Mouse (Mus musculus) myocyte (in vitro differentiated cells): Measurements from ENCODE around the gene Cdcp2. TPM values are rescaled to one million over a fixed set of nuclear protein-coding genes. Genes with fewer than 3 reads are reported as not detected.

ENCODE experiments used
- H3K27me3 ChIP-seq: one replicate; pipeline ENCODE4 v1.6.1; 2011; ENCODE audit not compliant: control insufficient read depth, insufficient read depth, insufficient read length
- H3K36me3 ChIP-seq: one replicate; pipeline ENCODE4 v1.6.1; 2011; ENCODE audit not compliant: control insufficient read depth, insufficient read depth
- H3K4me2 ChIP-seq: one replicate; pipeline ENCODE4 v1.6.1; 2011; ENCODE audit warnings: low read depth, control low read depth
- H3K4me3 ChIP-seq: one replicate; pipeline ENCODE4 v1.5.1; 2011; ENCODE audit warnings: mild to moderate bottlenecking, control low read depth, moderate library complexity
- H3K79me2 ChIP-seq: one replicate; pipeline ENCODE4 v1.6.1; 2011; ENCODE audit not compliant: control insufficient read depth, insufficient read depth
- H3ac ChIP-seq: one replicate; pipeline ENCODE4 v1.6.1; 2011; ENCODE audit not compliant: control insufficient read depth, insufficient read length
- CEBPB ChIP-seq: IDR thresholded peaks from 2 replicates; pipeline ENCODE4 v1.6.1; 2011; ENCODE audit warnings: mild to moderate bottlenecking, moderate library complexity; ENCODE audit not compliant: poor library complexity, insufficient read depth, severe bottlenecking
- E2F4 ChIP-seq: IDR thresholded peaks from one replicate; pipeline ENCODE4 v1.6.1; 2011; ENCODE audit warnings: mild to moderate bottlenecking, control low read depth, moderate library complexity; ENCODE audit not compliant: insufficient read depth
- MAX ChIP-seq: IDR thresholded peaks from one replicate; pipeline ENCODE4 v1.6.1; 2011; ENCODE audit warnings: low read depth, mild to moderate bottlenecking, control low read depth
- MYOD1 ChIP-seq, 3 experiments: IDR thresholded peaks; one replicate each; pipeline ENCODE4 v1.6.1; 2011; ENCODE audit warnings: control low read depth in 2 of 3, low read depth in 2 of 3, mild to moderate bottlenecking in 2 of 3, moderate library complexity in 1 of 3; ENCODE audit not compliant: insufficient read length in 2 of 3, control insufficient read depth in 1 of 3
- MYOG ChIP-seq, 3 experiments: IDR thresholded peaks; one replicate each; pipeline ENCODE4 v1.6.1; 2011; ENCODE audit warnings: control low read depth in 2 of 3, low read depth in 2 of 3, mild to moderate bottlenecking in 2 of 3; ENCODE audit not compliant: insufficient read length in 2 of 3, control insufficient read depth in 1 of 3, insufficient read depth in 1 of 3
- POLR2A ChIP-seq: IDR thresholded peaks from one replicate; pipeline ENCODE4 v1.6.1; 2011; ENCODE audit warnings: low read depth, mild to moderate bottlenecking, control low read depth, moderate library complexity; ENCODE audit not compliant: insufficient read length
- POLR2AphosphoS2 ChIP-seq: IDR thresholded peaks from one replicate; pipeline ENCODE4 v1.6.1; 2011; ENCODE audit warnings: low read depth, control low read depth; ENCODE audit not compliant: insufficient read length
- REST ChIP-seq: IDR thresholded peaks from one replicate; pipeline ENCODE4 v1.6.1; 2011; ENCODE audit warnings: mild to moderate bottlenecking, control low read depth, moderate library complexity; ENCODE audit not compliant: insufficient read depth, insufficient read length
- SRF ChIP-seq: IDR thresholded peaks from one replicate; pipeline ENCODE4 v1.6.1; 2011; ENCODE audit warnings: low read depth; ENCODE audit not compliant: control insufficient read depth, insufficient read length
- TCF12 ChIP-seq: IDR thresholded peaks from one replicate; pipeline ENCODE4 v1.6.1; 2011; ENCODE audit warnings: mild to moderate bottlenecking, control low read depth; ENCODE audit not compliant: poor library complexity, insufficient read depth, severe bottlenecking
- TCF3 ChIP-seq: IDR thresholded peaks from one replicate; pipeline ENCODE4 v1.6.1; 2011; ENCODE audit warnings: low read depth, control low read depth; ENCODE audit not compliant: insufficient read length
- USF1 ChIP-seq: IDR thresholded peaks from one replicate; pipeline ENCODE4 v1.6.1; 2011; ENCODE audit warnings: low read depth, mild to moderate bottlenecking, control low read depth, moderate library complexity
- polyA plus RNA-seq: library from polyadenylated mRNA; unstranded; fragments of >200 nt; fragmentation: generic; extraction: Trizol; gene quantifications from one replicate; pipeline ENCODE4 v1.2.1, GENCODE M21; 2012; ENCODE audit warnings: missing spikeins

Gene Cdcp2
- polyA plus RNA-seq, 1 experiment, result not detected

DNA sequence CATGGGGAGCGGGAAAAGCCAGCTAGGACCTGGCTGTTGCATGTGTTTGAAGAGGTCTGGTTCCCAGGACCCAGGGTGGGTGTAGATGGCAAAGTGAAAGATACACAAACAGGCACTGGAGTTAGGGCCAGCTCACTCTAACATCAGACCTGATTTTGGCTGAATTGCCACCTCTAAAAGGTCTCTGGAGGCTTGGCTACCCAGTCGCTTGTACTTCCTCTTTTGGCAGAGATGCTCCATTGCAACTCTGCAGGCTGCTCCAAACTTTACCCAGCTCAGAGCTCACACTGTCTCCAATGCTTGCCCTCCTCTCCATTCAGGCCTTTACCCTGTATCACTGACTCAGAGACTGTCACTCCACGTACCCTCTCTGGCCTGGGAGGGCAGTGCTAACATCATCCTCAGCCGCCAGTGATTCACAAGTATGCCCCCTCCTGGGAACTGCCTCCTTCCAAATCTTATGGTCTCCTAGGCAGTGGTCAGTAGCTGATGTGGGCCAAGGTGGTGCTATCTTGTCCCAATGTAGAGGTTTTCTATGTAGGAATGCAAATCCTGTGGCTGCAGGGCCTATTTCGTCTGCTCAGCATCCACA lies 43.6 kb upstream of the Cdcp2 start:
- Histone ChIP-seq H3K79me2 (no peaks in the 10 kb centered on the region), H3K4me2 (no peak overlapping the region), H3K4me3 (no peak overlapping the region), H3K36me3 (peaks cover 7% of the 10 kb centered on the region), H3ac (no peak overlapping the region), H3K27me3 (no peaks in the 10 kb centered on the region)
- no peak for TF ChIP-seq MYOD1 (IDR thresholded peaks at IDR 0.05; ENCODE audit: control insufficient read depth in 1 of 3, insufficient read length in 2 of 3, low read depth in 2 of 3)
- no peak for TF ChIP-seq REST
- TF ChIP-seq TCF3, result no peak
- TF ChIP-seq POLR2A, result no peak
- TF ChIP-seq CEBPB, result no peak
- no peak for TF ChIP-seq USF1
- no peak for TF ChIP-seq E2F4
- no peak for TF ChIP-seq TCF12
- TF ChIP-seq MAX, result no peak
- TF ChIP-seq MYOG (IDR thresholded peaks at IDR 0.05; ENCODE audit: control insufficient read depth in 1 of 3, insufficient read depth in 1 of 3, insufficient read length in 2 of 3, low read depth in 2 of 3), result no peak
- no peak for TF ChIP-seq SRF
- TF ChIP-seq POLR2AphosphoS2, result no peak

DNA sequence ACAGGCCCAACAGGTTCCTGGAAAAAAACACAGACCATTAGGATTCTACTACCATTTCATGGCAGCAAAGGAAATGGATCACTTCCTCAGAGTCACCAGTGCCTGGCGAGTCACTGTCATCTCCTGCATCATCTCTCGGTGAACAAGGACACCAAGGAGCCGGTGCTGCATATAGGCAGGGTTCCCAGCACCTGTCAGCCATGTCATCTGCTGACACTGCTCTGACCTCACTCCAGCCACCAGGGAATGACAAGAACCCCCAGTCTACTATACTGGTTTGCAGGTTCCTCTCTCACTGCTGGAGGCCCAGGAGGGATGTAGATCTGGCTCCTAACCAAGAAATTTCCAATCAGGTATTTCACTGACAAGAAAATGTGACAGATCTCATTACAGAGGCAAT lies 40.6 kb upstream of the Cdcp2 start:
- Histone ChIP-seq H3K79me2 (no peaks in the 10 kb centered on the region), H3K36me3 (peaks cover 9% of the 10 kb centered on the region), H3K4me2 (no peak overlapping the region), H3K27me3 (no peaks in the 10 kb centered on the region), H3K4me3 (no peak overlapping the region), H3ac (no peak overlapping the region)
- TF ChIP-seq MYOG (IDR thresholded peaks at IDR 0.05; ENCODE audit: control insufficient read depth in 1 of 3, insufficient read depth in 1 of 3, insufficient read length in 2 of 3, low read depth in 2 of 3) (peak in 1 of 3 experiments; percentile 26), MYOD1 (IDR thresholded peaks at IDR 0.05; ENCODE audit: control insufficient read depth in 1 of 3, insufficient read length in 2 of 3, low read depth in 2 of 3) (peak; percentile 67 to 92 (median 86)), CEBPB (no peak), POLR2AphosphoS2 (no peak)

DNA sequence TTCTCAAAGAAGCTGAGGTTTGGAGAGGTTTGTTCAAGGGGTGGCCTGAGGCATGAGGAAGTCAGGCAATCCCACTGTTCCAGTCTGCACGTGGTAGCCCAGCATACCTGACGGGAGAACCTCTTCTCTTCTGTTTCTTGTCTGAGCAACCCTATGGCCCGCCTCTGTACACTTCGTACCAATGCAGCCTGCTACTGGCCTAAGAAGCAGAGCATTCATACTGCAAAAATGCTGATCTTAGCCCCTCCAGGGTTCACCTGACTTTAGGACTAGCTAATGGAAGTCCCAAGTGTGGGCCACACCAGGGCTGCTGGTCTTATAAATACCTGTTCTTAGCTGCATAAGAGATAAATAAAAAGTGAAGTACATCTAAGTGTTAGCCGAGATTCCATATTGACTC lies 38.3 kb upstream of the Cdcp2 start:
- Histone ChIP-seq H3K4me3 (no peak overlapping the region), H3K79me2 (no peaks in the 10 kb centered on the region), H3K36me3 (peaks cover 23% of the 10 kb centered on the region), H3ac (no peak overlapping the region), H3K4me2 (no peak overlapping the region), H3K27me3 (no peaks in the 10 kb centered on the region)
- TF ChIP-seq POLR2AphosphoS2 (no peak), TCF12 (no peak), MYOG (IDR thresholded peaks at IDR 0.05; ENCODE audit: control insufficient read depth in 1 of 3, insufficient read depth in 1 of 3, insufficient read length in 2 of 3, low read depth in 2 of 3) (no peak), E2F4 (no peak), POLR2A (no peak), SRF (no peak), TCF3 (no peak), CEBPB (no peak), MAX (no peak), USF1 (no peak), REST (no peak), MYOD1 (IDR thresholded peaks at IDR 0.05; ENCODE audit: control insufficient read depth in 1 of 3, insufficient read length in 2 of 3, low read depth in 2 of 3) (no peak)

DNA sequence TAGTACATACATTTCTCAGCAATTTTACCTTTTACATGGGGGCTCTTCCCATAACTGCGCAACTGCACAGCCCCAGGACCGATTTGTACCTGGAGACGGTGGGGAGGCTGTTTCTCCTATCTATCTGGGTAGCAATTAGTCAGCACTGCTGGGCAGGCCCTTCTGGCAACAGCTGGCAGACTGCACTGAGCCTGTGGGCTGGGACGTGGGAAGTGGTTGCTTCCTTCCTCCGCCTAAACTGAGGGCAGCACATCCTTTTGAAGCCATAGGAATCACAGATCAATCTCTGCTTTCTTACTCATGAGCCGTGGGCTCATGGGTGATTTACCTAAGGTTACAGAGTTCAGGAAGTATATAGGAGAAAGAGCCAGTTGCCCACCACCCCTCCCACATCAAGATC lies 37.9 kb upstream of the Cdcp2 start:
- H3K79me2 ChIP-seq, result no peaks in the 10 kb centered on the region
- H3ac ChIP-seq, result no peak overlapping the region
- H3K36me3 ChIP-seq, result peaks cover 24% of the 10 kb centered on the region
- no peak overlapping the region for H3K4me2 ChIP-seq
- no peaks in the 10 kb centered on the region for H3K27me3 ChIP-seq
- no peak for TF ChIP-seq POLR2A
- no peak for TF ChIP-seq MAX
- TF ChIP-seq MYOD1 (IDR thresholded peaks at IDR 0.05; ENCODE audit: control insufficient read depth in 1 of 3, insufficient read length in 2 of 3, low read depth in 2 of 3), result no peak
- no peak for TF ChIP-seq TCF3
- TF ChIP-seq SRF, result no peak
- TF ChIP-seq POLR2AphosphoS2, result no peak
- TF ChIP-seq MYOG (IDR thresholded peaks at IDR 0.05; ENCODE audit: control insufficient read depth in 1 of 3, insufficient read depth in 1 of 3, insufficient read length in 2 of 3, low read depth in 2 of 3), result peak in 1 of 3 experiments; percentile 19
- no peak overlapping the region for H3K4me3 ChIP-seq

DNA sequence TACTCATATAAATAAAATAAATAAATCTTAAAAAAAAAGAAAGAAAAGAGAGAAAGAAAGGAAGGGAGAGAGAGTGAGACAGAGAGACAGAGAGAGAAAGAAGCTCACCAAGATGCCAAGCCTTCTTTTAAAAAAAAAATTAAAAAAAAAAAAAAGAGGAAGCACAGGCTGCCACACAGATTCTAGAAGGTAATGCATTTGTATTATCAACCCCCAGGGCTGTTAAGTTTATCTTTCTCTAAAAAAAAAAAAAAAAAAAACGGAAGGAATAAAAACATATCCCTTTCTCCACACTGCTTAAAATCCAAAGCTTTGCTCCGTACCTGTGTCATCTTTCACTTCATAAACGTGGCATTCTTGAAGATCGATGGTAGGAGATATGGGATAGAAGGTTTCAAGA lies 35.1 kb upstream of the Cdcp2 start:
- Histone ChIP-seq H3K4me2 (no peak overlapping the region), H3K79me2 (peaks cover 11% of the 10 kb centered on the region), H3K27me3 (no peaks in the 10 kb centered on the region), H3K4me3 (no peak overlapping the region), H3K36me3 (peaks cover 24% of the 10 kb centered on the region), H3ac (no peak overlapping the region)
- TF ChIP-seq MYOD1 (IDR thresholded peaks at IDR 0.05; ENCODE audit: control insufficient read depth in 1 of 3, insufficient read length in 2 of 3, low read depth in 2 of 3), result no peak
- no peak for TF ChIP-seq REST
- TF ChIP-seq TCF12, result no peak
- TF ChIP-seq E2F4, result no peak
- no peak for TF ChIP-seq USF1
- no peak for TF ChIP-seq MAX
- no peak for TF ChIP-seq SRF
- no peak for TF ChIP-seq CEBPB
- no peak for TF ChIP-seq POLR2A
- TF ChIP-seq TCF3, result no peak
